Mouse (Mus musculus) fibroblast of lung, adult 2 months (primary cell): ENCODE results near the gene Mpp3.

Experiments used
- DNase-seq: peaks from one replicate; pipeline ENCODE4 v3.0.0-alpha.2; 2011; ENCODE audit warnings: low read depth

The Mpp3 gene

GRCm38 (mm10) chr11:101976949-101977348 lies 51.3 kb downstream of the Mpp3 start:
- no peak for DNase-seq

GRCm38 (mm10) chr11:101974923-101975322 lies 53.3 kb downstream of the Mpp3 start:
- DNase-seq: no peak

- DNase-seq: no peak
Measured at GRCm38 (mm10) chr11:101974181-101974580, 54.1 kb downstream of the Mpp3 start.

DNA sequence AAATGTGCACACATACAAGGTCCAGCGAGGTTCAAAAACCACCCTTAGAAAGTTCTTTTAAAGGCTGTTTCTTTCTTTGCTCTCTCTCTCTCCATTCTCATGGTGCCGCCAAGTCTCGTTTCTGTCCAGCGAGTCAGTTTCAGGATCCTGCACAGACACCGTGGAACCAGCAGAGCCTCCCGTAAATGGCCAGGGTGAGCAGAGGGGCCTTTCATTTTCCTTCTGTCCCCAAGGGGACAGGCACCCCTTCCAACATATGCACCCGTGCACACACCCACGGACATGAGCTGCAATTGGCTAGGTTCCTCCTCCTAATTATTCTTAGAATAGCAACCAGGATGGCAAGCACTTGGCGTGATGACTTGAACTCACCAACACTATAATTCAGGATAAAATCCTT lies 54.8 kb downstream of the Mpp3 start:
- DNase-seq: no peak

DNA sequence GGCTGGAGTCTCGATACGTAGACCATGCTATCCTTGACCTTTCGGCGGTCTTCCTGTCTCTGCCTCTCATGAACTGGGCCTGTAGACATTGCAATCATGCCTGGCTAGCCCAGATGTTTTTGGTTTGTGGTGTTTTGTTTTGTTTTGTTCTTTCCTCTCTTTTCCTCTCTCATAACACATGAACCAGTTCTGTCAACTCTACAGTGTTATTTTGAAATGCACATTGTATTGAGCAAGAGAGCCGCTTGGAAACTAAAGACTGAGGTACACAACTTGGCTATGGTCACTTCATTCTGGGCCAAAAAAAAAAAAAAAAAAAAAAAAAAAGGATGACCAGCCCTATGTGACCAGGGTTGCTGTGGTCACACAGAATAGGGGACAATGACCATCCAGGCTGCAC lies 55.6 kb downstream of the Mpp3 start:
- no peak for DNase-seq

DNA sequence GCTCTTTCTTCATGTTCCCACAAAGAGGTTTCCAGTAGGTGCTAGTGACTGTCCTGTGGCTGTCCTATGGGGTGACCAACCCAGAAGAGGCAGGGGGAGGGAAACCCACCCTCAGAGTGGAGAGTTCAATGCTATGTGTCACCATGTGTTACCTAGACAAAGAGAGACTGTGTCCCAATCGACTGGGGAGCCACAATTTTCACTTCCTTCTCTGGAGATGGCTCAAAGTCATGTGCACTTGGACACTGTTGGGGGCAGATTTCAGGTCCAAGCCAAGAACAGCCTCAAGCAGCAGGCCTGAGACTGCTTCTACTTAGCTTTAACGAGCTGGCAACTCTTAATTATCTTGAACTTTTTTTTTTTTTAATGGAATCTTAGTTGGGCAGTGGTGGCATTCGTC lies 56.2 kb downstream of the Mpp3 start:
- no peak for DNase-seq

DNA sequence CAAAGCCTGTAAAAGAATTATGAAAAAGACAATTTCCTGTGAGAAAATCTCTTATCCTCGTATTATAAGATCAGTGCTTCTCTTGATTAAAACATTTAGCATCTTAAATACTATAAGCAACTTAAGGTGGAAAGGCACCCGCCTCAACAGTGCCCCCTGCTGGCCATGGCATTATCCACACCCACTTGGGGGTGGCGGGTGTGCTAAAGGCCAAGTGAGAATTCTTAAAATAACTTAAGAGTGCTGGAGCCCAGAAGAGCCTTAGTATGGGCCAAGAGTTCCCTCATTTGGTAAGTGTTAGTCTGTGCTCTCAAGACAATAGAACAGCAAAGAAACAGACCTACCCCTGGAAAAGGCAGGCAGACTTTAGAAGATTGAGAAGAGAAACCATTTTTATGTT lies 56.9 kb downstream of the Mpp3 start:
- no peak for DNase-seq

DNA sequence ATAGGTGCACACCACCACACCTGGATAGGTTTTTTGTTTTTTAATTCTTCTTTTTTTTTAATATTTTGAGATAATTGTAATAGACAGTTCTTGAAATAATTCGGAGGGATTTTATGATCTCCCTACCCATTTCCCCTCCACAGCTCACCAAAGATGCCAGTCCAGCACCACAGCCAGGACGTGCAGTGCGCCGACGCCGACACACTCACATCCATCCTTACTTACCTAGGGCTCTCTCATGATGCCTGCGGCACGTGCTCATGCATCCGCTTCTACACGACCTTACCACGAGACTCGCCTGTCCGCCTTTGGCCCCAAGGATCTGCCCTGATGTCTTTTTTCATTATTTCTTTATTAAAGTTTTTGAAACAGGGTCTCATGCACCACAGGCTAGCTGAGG lies 58.4 kb downstream of the Mpp3 start:
- DNase-seq: no peak

DNA sequence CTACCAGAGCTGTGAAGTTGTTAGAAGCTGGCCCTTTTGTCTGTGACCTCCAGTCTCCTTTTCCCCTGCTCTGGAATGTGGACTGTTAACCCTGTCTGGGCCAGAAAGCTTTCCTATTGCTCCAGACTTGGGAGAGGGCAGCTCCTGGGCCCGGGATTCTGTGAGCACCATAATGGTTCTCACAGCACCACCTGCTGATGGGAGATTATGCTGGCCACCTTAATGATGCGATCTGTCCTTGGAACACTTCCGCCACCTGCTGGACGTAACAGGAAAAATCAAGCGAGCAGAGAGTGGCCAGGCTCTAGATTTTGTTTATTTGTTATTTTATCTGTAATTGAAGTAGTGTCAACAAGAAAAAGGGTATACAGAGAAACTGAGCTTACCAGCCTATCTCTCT lies 59.5 kb downstream of the Mpp3 start:
- DNase-seq: peak; percentile 58

- DNase-seq: no peak
Measured at GRCm38 (mm10) chr11:101968311-101968710, 60.0 kb downstream of the Mpp3 start.

GRCm38 (mm10) chr11:101966965-101967614 lies 61.2 kb downstream of the Mpp3 start, which contains the start of gene Sost:
Gene Sost (minus strand): TSS chr11:101967015.
- DNase-seq: no peak

DNA sequence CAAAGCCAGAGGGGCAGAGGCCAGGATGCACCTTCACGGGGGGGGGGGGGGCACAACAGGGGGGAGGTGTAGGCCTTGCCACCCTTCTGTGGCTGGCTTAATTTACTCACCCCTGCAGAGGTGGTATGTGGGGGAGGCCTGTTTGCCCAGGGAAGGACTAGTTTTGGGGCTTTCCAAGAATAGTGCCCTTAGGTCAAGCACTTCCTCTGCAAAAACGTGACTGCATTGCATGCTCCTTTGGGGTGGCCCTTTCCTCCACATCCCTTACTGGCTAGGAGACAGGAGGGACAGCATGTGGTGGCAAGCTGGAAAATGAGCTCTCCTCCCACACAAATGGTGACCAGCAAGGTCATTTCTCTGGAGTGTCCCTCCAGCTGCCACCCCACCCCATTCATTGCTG lies 62.7 kb downstream of the Mpp3 start:
- no peak for DNase-seq

- no peak for DNase-seq
Measured at GRCm38 (mm10) chr11:101964647-101965046, 63.6 kb downstream of the Mpp3 start.

GRCm38 (mm10) chr11:101963473-101964291 lies 64.6 kb downstream of the Mpp3 start:
- DNase-seq: no peak

DNA sequence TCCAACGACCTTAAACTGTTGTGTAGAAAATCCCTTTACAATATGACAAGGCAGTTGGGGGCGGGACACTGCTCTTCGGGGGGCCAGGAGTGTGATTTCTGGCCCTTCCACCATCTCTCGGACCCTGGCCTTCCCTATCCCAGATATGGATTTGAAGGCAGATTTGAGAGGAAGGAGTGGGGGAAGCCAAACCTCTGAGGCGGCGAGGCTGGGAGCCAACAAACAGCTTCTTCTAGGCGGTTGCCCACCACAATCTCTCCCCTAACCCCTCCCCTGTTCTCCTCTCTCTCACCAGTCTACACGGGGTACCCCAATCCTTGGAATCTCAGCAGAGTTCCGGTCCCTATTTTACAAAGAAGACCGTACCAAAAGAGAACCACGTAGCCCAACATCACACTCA lies 65.2 kb downstream of the Mpp3 start:
- no peak for DNase-seq

DNA sequence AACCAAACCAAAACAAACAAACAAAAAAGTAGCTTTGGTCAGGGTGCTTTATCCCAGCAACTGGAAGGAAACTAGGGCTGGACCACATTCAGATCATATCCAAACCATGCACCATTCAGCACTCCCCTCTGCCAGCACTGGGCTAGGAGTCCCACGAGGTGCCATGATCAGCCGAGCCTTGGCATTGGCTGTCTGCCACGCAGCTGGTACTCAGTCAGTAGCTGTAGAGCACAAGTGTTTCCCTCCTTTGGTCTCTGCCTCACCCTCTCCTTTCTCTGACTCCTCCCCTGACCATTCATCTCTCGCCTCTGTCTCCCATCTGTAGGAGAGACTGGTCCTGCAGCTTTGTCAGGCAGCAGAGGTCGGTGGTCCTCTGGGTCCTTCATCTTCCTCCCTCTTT lies 70.8 kb downstream of the Mpp3 start:
- DNase-seq: no peak

GRCm38 (mm10) chr11:101953441-101953840 lies 74.8 kb downstream of the Mpp3 start:
- DNase-seq: no peak

GRCm38 (mm10) chr11:101952541-101953341 lies 75.5 kb downstream of the Mpp3 start:
- no peak for DNase-seq

GRCm38 (mm10) chr11:101950021-101950420 lies 78.2 kb downstream of the Mpp3 start:
- DNase-seq: no peak
